Mouse (Mus musculus) midbrain, embryonic 12.5 days (tissue): ENCODE data around the gene Gdf11. TPM values are rescaled to one million over a fixed set of nuclear protein-coding genes. Genes with fewer than 3 reads are reported as not detected.

ENCODE experiments used
- ATAC-seq: fragments of 200-750 bp; cut with Nextera tagmentation; 2 replicates; pipeline ENCODE4 v1.8.0; 2017; ENCODE audit warnings: low read depth, moderate TSS enrichment, moderate library complexity; ENCODE audit not compliant: low FRiP score
- H3K27ac ChIP-seq: fragments of 300-500 bp; sonication (generic); replicated peaks from 2 replicates; pipeline ENCODE4 v1.5.1; 2016; ENCODE audit warnings: mild to moderate bottlenecking
- H3K27me3 ChIP-seq: fragments of 300-500 bp; sonication (generic); 2 replicates; pipeline ENCODE4 v1.6.1; 2016; ENCODE audit warnings: mild to moderate bottlenecking
- H3K36me3 ChIP-seq: fragments of 300-500 bp; sonication (generic); 2 replicates; pipeline ENCODE4 v1.6.1; 2016
- H3K4me1 ChIP-seq: fragments of 300-500 bp; sonication (generic); 2 replicates; pipeline ENCODE4 v1.6.1; 2016
- H3K4me2 ChIP-seq: fragments of 300-500 bp; sonication (generic); replicated peaks from 2 replicates; pipeline ENCODE4 v1.6.1; 2016; ENCODE audit warnings: mild to moderate bottlenecking, moderate library complexity
- H3K4me3 ChIP-seq: fragments of 300-500 bp; sonication (generic); 2 replicates; pipeline ENCODE4 v1.5.1; 2016; ENCODE audit warnings: mild to moderate bottlenecking
- H3K9ac ChIP-seq: fragments of 300-500 bp; sonication (generic); replicated peaks from 2 replicates; pipeline ENCODE4 v1.6.1; 2016; ENCODE audit warnings: mild to moderate bottlenecking, moderate library complexity
- H3K9me3 ChIP-seq: fragments of 300-500 bp; sonication (generic); 2 replicates; pipeline ENCODE4 v1.6.1; 2016; ENCODE audit warnings: mild to moderate bottlenecking
- WGBS: fragments of 180-500 bp; shearing (Covaris S2); methylation state at CpG from one replicate; pipeline ENCODE4 v1.1.7; 2016; 5-methylcytosine and 5-hydroxymethylcytosine counted together
- polyA plus RNA-seq: library from polyadenylated mRNA; unstranded; fragments of >200 nt; fragmentation: Nextera tagmentation; extraction: Ambion mirVana; gene quantifications from 2 replicates; pipeline ENCODE4 v1.2.1, GENCODE M21; 2016

The Gdf11 gene
- polyA plus RNA-seq, 1 experiment from 2014 or later: 10.8 TPM

DNA sequence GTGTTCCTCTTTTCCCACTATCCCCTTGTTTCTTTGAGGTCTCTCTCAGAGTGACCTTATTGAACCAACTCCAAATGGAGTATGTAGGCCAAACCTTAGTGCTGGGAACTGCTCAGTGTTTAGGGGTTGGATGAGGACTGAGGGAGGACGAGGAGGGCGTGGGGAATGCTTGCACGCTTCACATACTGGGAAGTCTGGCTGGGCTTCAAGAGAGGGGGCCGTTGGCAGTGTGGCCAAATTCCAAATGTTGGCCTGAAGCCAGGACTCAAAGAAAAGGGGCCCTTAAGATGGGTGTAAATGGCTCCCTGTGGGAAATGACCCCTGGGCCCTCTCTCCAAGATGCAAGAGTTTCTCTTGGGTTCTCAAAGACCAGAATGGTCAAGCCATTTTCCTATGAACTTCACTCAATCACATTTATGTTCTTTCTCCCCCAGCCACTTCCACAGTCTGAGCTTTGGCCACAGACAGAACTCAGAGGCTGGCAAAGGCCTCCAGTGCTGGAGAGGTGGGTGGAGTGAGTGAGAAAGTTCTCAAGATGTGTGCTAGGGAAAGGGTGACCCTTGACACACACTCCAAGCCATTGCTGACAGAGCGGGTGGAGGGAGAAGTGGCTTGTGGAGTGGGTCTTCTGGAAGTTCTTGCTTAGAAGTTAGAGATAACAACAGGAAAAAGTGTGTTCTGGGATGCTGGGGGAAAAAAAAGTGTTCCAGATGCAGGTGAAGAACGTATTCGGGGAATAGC, 38.3 kb upstream of the Gdf11 start:
- no peak for ATAC-seq

DNA sequence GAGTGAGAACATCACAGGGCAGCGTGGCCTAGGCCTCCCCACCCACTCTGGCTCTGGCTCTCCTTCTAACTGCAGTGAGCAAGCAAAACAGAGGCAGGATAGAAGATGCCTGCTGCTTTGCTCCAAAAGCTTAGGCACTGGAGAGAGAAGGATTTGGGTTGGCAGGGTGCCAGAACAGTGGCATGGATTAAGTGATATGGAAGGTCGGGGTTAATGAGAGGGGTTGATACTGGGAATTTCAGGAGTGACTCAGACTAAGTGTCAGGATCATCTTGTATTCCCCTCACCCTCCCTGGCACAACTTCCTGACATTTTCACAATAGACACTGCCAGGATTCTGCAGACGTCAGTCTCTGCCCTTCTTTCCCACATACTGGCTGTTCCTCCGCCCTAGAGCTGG, 36.8 kb upstream of the Gdf11 start:
- no peak overlapping the region for H3K4me2 ChIP-seq
- H3K9ac ChIP-seq: no peak overlapping the region
- H3K27me3 ChIP-seq: peaks cover 48% of the 10 kb centered on the region
- H3K4me3 ChIP-seq: no peak overlapping the region
- H3K4me1 ChIP-seq: peaks cover 12% of the 10 kb centered on the region
- H3K36me3 ChIP-seq: no peaks in the 10 kb centered on the region
- H3K9me3 ChIP-seq: no peaks in the 10 kb centered on the region
- H3K27ac ChIP-seq: no peak overlapping the region
- WGBS: 27% methylated on average over 4 of the region's 4 CpGs
- no peak for ATAC-seq

More for the DNA sequence above, 38.3 kb upstream of the Gdf11 start:
- Histone ChIP-seq H3K9ac (no peak overlapping the region), H3K4me3 (no peak overlapping the region), H3K9me3 (no peaks in the 10 kb centered on the region), H3K27me3 (peaks cover 63% of the 10 kb centered on the region), H3K4me2 (no peak overlapping the region), H3K36me3 (no peaks in the 10 kb centered on the region), H3K4me1 (peaks cover 13% of the 10 kb centered on the region), H3K27ac (no peak overlapping the region)
- WGBS: 74% methylated on average over 7 of the region's 7 CpGs

DNA sequence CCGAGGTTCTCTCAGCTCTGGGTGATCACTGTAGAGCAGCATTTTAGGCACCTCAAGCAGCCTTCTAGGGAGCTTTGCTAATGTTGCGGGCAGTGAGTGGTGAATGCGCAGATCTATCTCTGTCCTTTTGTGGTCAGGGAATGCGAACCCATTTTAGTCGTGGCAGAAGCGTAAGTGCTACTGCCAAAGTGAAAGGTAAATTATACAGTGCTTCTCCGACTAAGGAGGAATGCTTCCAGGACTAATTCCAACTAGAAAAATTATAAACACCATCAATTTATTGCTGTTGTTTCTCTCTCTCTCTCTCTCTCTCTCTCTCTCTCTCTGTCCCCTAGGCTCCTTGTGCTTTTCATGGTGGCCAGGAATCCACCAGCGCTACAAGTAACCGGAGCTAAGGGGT, 32.4 kb upstream of the Gdf11 start, which contains the start of gene Bloc1s1:
TSS of gene Bloc1s1 (minus strand) at position 101 of the 400 bp plus-strand sequence.
- no peak for ATAC-seq
- Histone ChIP-seq H3K4me3 (peak within 1 kb of the TSS; percentile 67), H3K36me3 (no peaks in the 10 kb centered on the region), H3K4me1 (peaks cover 33% of the 10 kb centered on the region), H3K27me3 (peaks cover 14% of the 10 kb centered on the region), H3K9me3 (no peaks in the 10 kb centered on the region), H3K9ac (peak within 1 kb of the TSS; percentile 81), H3K4me2 (peak within 1 kb of the TSS; percentile 66), H3K27ac (peak within 1 kb of the TSS; percentile 89)
- 73% methylated on average over 9 of the region's 9 CpGs for WGBS

DNA sequence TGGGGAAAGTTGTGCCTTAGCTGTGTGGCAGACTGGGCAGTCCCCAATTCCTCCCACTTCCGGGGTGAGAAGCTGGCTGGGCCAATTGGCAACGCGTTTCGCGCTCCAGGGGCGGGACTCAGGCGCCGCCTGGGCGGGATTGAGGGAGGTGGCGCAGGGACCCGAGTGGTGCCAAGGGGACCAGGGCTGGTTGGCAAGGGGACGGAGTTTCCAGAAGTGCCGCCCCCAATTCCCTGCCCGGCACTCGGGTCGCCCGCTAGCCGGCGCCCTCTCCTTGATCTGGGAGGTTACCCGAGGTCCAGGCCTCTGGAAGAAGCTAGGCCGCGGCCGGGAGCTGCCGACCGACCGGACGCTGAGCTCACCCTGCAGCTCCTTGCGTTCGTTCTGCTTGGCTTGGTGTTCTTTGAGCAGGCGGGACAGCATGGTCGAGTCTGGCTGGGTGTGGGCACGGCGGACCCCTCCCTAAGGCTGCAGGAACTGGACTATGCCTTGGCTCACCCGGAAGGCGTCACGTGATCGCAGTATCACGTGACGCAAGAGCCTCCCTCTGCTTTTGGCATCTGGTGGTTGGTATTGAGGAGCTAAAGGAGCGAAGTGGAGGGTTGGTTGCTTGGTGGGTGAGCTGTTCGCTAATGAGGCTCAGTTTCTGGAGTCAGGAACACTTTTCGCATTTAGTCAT, 31.6 kb upstream of the Gdf11 start:
- H3K9me3 ChIP-seq: no peaks in the 10 kb centered on the region
- peak overlapping the region; percentile 81 for H3K9ac ChIP-seq
- H3K36me3 ChIP-seq: 0 out of 2 replicates have a peak, but pooled peaks cover under 1% of the 10 kb centered on the region
- peak overlapping the region; percentile 67 for H3K4me3 ChIP-seq
- H3K4me1 ChIP-seq: peaks cover 33% of the 10 kb centered on the region
- WGBS: under 1% methylated on average over 42 of the region's 42 CpGs
- peaks cover 7% of the 10 kb centered on the region for H3K27me3 ChIP-seq
- ATAC-seq: peak; percentile 96
- H3K4me2 ChIP-seq: peak overlapping the region; percentile 66
- peak overlapping the region; percentile 89 for H3K27ac ChIP-seq

DNA sequence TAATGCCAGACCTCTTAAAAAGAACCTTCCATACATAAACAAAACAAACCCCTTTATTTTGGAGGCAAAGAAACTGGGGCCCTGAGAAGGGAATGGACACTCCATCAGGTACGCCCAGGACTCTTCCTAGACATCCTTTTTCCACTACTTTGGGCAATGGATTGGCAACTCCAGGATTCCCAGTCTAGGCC, 31.2 kb upstream of the Gdf11 start, which contains the start of gene Rdh5:
TSS of gene Rdh5 (minus strand) at position 67 of the 191 bp plus-strand sequence.
- H3K36me3 ChIP-seq: peaks cover 5% of the 10 kb centered on the region; the same call in 1 of the 2 replicates
- peak within 1 kb of the TSS; percentile 66 for H3K4me2 ChIP-seq
- ATAC-seq: no peak
- peaks cover 2% of the 10 kb centered on the region for H3K27me3 ChIP-seq
- H3K9ac ChIP-seq: peak within 1 kb of the TSS; percentile 81
- H3K27ac ChIP-seq: peak within 1 kb of the TSS; percentile 89
- peaks cover 33% of the 10 kb centered on the region for H3K4me1 ChIP-seq
- no peaks in the 10 kb centered on the region for H3K9me3 ChIP-seq
- peak within 1 kb of the TSS; percentile 67 for H3K4me3 ChIP-seq
- WGBS: 6% methylated on average over 1 of the region's 1 CpGs

DNA sequence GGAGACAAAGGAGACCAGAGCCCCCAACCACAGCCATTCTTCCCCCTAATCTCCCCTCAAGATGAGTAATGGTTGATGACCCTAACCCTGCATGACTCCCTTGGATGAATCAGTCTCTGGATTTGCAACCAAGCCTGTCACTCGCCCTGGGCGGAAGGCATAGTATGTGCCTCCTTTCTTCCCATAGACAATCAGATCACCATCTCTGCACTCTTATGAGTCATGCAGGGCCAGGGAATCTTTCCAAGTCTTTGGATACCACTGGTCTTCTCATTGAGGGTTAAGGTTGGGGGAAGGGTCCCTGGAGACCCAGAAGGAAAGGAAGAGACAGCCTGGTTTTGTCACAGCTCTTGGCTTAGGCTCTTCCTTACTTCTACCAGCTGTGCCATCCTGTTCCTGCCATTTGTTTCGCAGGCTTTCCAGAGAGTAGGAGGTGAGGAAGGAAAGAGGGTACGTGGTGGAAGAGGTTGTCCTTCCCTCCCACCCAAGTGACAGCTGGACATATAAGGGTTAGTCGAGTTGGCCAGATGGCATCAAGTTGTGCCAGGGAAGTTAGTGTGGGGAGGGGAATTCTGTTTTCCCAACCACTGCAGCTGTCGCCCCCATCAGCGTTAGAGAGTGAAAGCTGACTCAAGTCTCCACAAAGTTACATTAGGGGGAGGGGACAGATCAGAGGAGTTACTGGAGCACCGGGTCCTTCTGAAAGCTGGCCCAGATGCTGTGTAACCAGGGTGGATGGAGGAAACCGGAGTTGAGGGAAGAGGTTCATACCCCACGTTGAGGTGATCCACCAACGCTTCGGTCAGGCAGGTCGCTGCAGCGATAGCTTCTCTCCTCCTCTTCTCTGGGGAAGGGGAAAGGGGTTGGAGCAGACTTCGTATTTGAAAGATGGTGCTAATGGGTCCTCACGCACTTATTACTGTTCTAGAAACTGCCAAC, 30.6 kb upstream of the Gdf11 start:
- Histone ChIP-seq H3K27me3 (no peaks in the 10 kb centered on the region; the same call in 1 of the 2 replicates), H3K9me3 (no peaks in the 10 kb centered on the region), H3K4me3 (peak overlapping the region; percentile 67), H3K9ac (peak overlapping the region; percentile 81), H3K36me3 (peaks cover 11% of the 10 kb centered on the region; the same call in 1 of the 2 replicates), H3K4me2 (peak overlapping the region; percentile 66), H3K27ac (no peak overlapping the region), H3K4me1 (peaks cover 33% of the 10 kb centered on the region)
- WGBS: 72% methylated on average over 16 of the region's 16 CpGs
- no peak for ATAC-seq

DNA sequence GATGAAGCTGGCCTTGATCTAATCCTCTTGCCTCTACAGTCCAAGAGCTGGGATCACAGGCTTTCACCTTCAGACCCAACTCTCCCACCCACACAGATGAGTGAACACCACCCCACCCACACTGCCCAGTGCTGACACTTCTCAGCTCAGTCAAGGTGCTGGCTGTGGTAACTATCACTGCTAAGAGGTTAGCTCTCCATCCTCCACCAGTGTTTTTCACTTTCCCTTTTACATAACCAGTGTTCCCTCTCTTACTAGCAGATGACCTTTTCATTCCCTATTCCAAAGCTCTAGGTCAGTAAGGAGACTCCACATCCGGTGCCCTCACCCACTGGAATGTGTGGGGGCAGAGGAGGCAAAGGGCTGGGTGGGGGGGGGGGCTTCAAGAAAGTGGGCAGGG, 29.7 kb upstream of the Gdf11 start:
- WGBS: 76% methylated on average over 1 of the region's 1 CpGs
- peaks cover 11% of the 10 kb centered on the region; the same call in 1 of the 2 replicates for H3K36me3 ChIP-seq
- peaks cover 33% of the 10 kb centered on the region for H3K4me1 ChIP-seq
- no peak overlapping the region for H3K4me3 ChIP-seq
- no peak overlapping the region for H3K9ac ChIP-seq
- no peaks in the 10 kb centered on the region for H3K27me3 ChIP-seq
- no peak for ATAC-seq
- no peaks in the 10 kb centered on the region for H3K9me3 ChIP-seq
- no peak overlapping the region for H3K27ac ChIP-seq
- H3K4me2 ChIP-seq: no peak overlapping the region

DNA sequence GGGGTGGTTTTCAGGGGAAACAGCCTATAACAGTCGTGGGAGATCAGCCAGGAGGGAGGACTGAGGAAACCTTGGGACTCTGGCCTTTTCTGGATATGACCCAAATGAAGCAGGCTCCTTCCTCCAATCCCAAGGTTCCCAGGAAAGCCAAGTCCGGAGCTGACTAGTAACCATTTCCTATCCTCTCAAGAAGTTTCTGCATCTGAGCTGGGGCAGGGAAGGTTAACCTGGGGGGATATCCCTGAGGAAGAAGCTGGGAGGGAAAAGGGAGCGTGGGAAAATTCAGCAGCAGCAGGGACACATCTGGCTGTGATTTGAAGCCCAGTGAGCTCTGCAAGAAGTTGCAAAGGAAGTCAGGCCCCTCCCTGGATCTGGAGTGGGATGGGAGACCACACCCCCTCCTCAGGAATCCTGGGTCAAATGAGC, 29.2 kb upstream of the Gdf11 start:
- WGBS: 72% methylated on average over 3 of the region's 3 CpGs
- ATAC-seq: no peak

DNA sequence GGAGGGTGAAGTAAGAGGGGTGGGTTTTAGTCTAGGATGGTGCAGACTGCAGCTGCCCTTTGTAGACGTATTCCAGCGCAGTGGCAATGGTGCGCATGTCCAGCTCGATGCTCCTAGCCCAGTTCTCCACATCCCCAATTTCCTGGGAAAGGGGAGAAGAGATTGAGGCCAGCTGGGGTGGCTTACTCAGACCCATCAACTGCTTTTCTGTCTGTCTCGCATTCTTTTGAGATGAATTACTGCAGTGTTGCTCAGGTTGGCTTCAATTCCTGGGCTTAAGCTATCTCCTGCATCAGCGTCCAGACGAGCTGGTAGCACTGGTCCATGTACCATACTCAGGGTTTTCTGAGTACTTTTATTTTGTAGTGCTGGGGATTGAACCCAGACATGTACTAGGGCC, 28.4 kb upstream of the Gdf11 start:
- Histone ChIP-seq H3K27ac (peak overlapping the region; percentile 25; the same call in 1 of the 2 replicates), H3K4me3 (no peak overlapping the region), H3K9me3 (no peaks in the 10 kb centered on the region), H3K27me3 (no peaks in the 10 kb centered on the region), H3K4me2 (no peak overlapping the region), H3K36me3 (peaks cover 11% of the 10 kb centered on the region; the same call in 1 of the 2 replicates), H3K9ac (no peak overlapping the region), H3K4me1 (peaks cover 33% of the 10 kb centered on the region)
- no peak for ATAC-seq
- 85% methylated on average over 7 of the region's 7 CpGs for WGBS

More for the DNA sequence above, 29.2 kb upstream of the Gdf11 start:
- peaks cover 11% of the 10 kb centered on the region; the same call in 1 of the 2 replicates for H3K36me3 ChIP-seq
- H3K4me1 ChIP-seq: peaks cover 33% of the 10 kb centered on the region
- H3K27ac ChIP-seq: no peak overlapping the region
- H3K9me3 ChIP-seq: no peaks in the 10 kb centered on the region
- no peak overlapping the region for H3K4me2 ChIP-seq
- no peaks in the 10 kb centered on the region for H3K27me3 ChIP-seq
- no peak overlapping the region for H3K4me3 ChIP-seq
- no peak overlapping the region for H3K9ac ChIP-seq

DNA sequence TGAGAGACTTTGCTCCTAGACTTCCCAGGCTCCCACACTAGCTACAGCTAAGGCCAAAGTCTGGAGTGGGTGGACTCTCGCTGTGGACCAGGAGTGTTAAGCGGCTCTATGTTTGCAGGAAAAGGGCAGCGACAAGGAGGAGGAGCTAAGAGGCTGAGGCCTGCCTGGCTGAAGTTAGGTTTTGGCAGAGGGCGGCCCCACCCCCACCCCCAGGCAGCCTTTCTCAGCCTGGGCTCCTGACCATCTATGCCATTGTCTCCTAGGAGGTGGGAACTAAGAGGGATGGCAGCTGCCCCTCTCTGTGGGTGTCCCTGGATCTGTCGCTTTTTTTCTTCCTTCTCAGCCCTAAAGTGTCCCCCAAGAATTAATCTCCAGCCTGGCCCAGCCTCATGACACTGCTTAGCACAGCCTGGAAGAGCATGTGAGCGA, 27.7 kb upstream of the Gdf11 start:
- 11% methylated on average over 6 of the region's 6 CpGs for WGBS
- H3K27me3 ChIP-seq: no peaks in the 10 kb centered on the region
- peaks cover 11% of the 10 kb centered on the region; the same call in 1 of the 2 replicates for H3K36me3 ChIP-seq
- peak overlapping the region; percentile 39 for H3K9ac ChIP-seq
- H3K27ac ChIP-seq: peak overlapping the region; percentile 25
- H3K4me2 ChIP-seq: no peak overlapping the region
- no peaks in the 10 kb centered on the region for H3K9me3 ChIP-seq
- peaks cover 32% of the 10 kb centered on the region for H3K4me1 ChIP-seq
- ATAC-seq: no peak
- H3K4me3 ChIP-seq: no peak overlapping the region

DNA sequence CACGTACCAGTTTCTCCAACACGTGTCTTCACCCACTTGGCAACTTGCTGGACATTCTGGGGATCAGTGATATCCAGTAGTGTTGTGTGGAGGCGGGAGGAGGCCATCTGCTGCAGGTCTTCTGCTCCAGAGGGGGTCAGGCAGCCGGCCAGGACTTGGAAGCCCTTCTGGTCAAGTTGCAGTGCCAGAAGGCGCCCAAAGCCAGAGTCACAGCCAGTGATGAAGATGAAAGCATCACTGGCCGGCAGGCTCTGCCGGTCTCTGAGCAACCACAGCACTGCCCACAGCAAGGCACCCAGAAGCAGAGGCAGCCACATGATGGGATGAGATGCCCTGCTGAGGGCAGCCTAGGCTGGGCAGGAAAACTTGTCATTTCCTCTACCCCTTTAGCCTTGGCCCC, 26.7 kb upstream of the Gdf11 start:
- no peak for ATAC-seq
- Histone ChIP-seq H3K4me2 (no peak overlapping the region), H3K27me3 (no peaks in the 10 kb centered on the region), H3K9ac (0 out of 2 replicates have a peak overlapping the region, but pooled peaks have one; percentile 2), H3K4me3 (no peak overlapping the region), H3K9me3 (no peaks in the 10 kb centered on the region), H3K36me3 (peaks cover 11% of the 10 kb centered on the region; the same call in 1 of the 2 replicates), H3K27ac (no peak overlapping the region), H3K4me1 (peaks cover 24% of the 10 kb centered on the region)
- WGBS: 79% methylated on average over 7 of the region's 7 CpGs
